Mouse (Mus musculus) olfactory bulb, adult 2 months (tissue): Measurements from ENCODE around the gene Zfp738.

Source experiments
- CTCF ChIP-seq: fragments of 200-500 bp; IDR thresholded peaks from 2 replicates; pipeline ENCODE4 v1.5.1; 2012; ENCODE audit warnings: low read depth, mild to moderate bottlenecking, low read length, moderate library complexity; ENCODE audit not compliant: insufficient read depth
- POLR2A ChIP-seq: fragments of 200-500 bp; IDR thresholded peaks from 2 replicates; pipeline ENCODE4 v1.6.1; 2012; ENCODE audit warnings: mild to moderate bottlenecking, low read depth, low read length, moderate library complexity; ENCODE audit not compliant: insufficient read depth

DNA sequence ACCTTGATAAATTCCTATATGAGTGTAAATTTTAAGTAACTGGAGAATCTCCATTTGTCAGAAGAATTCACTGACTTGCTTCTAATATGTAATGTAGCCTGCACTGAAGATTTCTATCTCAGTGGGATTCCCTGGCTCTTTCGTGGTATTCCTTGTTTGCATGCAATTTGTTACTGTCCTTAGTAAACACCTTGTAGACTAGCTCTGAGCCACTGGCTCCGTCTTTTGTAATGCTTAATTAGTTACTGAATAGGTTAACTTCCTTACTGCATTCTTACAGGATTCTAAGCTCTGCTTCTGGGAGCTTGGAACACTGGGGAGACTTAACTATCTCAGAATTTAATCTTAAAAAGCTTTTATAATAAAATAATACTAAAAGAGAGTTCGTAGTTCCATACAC lies 34.4 kb downstream of the Zfp738 start:
- TF ChIP-seq POLR2A (no peak), CTCF (no peak)
